Mouse (Mus musculus): ENCODE measurements at regions not wholly inside any gene's neighbourhood (a gene's known extent, or its start where the extent isn't known, plus 50 kb on each side); places are given as distances from the start of the nearest gene placed in this dataset.

DNA sequence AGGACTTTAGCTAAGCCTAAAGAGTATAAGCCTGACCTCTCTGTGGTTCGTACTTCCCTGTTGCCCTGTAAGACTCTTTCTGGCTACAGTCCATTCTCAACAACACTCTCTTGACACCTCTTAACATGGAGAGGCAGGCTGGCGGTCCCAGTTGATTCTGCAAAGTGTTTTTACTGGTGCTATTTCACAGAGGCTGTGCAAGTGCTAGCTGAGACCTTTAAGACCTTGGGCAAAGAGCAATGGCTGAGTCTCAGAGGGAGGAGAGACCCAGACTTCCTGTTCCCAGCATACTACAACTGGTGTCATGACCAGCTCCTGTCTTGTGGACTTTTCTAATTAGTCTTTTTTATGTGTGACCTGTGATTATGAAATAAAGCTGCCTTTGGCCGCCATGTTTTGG, 159.6 kb downstream of the Lyplal1 start:
- TF ChIP-seq CTCF (IDR thresholded peaks at IDR 0.05; ENCODE audit: low read depth) (no peak), EP300 (IDR thresholded peaks at IDR 0.05; ENCODE audit: low read depth) (no peak)
